Mouse (Mus musculus): Measurements from ENCODE around the gene Guca2b.

GRCm38 (mm10) chr4:119672685-119673084, 13.9 kb upstream of the Guca2b start:
- TF ChIP-seq CTCF (IDR thresholded peaks at IDR 0.05; ENCODE audit: control insufficient read depth, insufficient read depth, low read length) = no peak
- no peak for TF ChIP-seq POLR2A (IDR thresholded peaks at IDR 0.05; ENCODE audit: borderline replicate concordance, control insufficient read depth, low read depth, low read length)
